Mouse (Mus musculus) G1E (cell line): ENCODE measurements around the gene Nde1. TPM values are rescaled to one million over a fixed set of nuclear protein-coding genes. Genes with fewer than 3 reads are reported as not detected.
A peak's percentile ranks its signal among the peaks of the same experiment; 100 is the strongest.

Source experiments
- ATAC-seq: 2 replicates; pipeline ENCODE4 v1.8.0; 2016; ENCODE audit warnings: mild to moderate bottlenecking; ENCODE audit not compliant: insufficient number of reproducible peaks, poor library complexity, low FRiP score, severe bottlenecking; ENCODE audit errors: extremely low read depth
- DNase-seq: peaks from one replicate; pipeline ENCODE4 v3.0.0; 2012; ENCODE audit warnings: low spot score
- H3K27me3 ChIP-seq: 2 replicates; pipeline ENCODE4 v1.6.1; 2012; ENCODE audit warnings: mild to moderate bottlenecking, low read length, inconsistent platforms; ENCODE audit not compliant: insufficient read depth
- H3K36me3 ChIP-seq: replicated peaks from 2 replicates; pipeline ENCODE3; 2012; ENCODE audit warnings: mild to moderate bottlenecking, inconsistent platforms
- H3K4me1 ChIP-seq: 2 replicates; pipeline ENCODE4 v1.6.1; 2012; ENCODE audit warnings: low read depth, low read length, inconsistent platforms, mixed read lengths; ENCODE audit not compliant: insufficient read depth
- H3K4me3 ChIP-seq: 2 replicates; pipeline ENCODE4 v1.5.1; 2012; ENCODE audit warnings: low read depth, mild to moderate bottlenecking, inconsistent platforms, low read length, moderate library complexity, mixed read lengths
- H3K9me3 ChIP-seq: replicated peaks from 2 replicates; pipeline ENCODE4 v1.6.1; 2012; ENCODE audit warnings: inconsistent platforms
- CTCF ChIP-seq: IDR thresholded peaks from 2 replicates; pipeline ENCODE4 v1.5.1; 2012; ENCODE audit warnings: low read depth, low read length, inconsistent platforms, mixed read lengths
- GATA1 ChIP-seq: IDR thresholded peaks from 2 replicates; pipeline ENCODE4 v1.6.1; 2012; ENCODE audit warnings: borderline replicate concordance, low read length, inconsistent platforms, mixed read lengths
- GATA2 ChIP-seq: IDR thresholded peaks from 2 replicates; pipeline ENCODE4 v1.6.1; 2012; ENCODE audit warnings: low read depth, low read length, inconsistent platforms, borderline replicate concordance
- POLR2AphosphoS5 ChIP-seq: IDR thresholded peaks from 2 replicates; pipeline ENCODE4 v1.6.1; 2012; ENCODE audit warnings: low read depth, low read length, inconsistent platforms; ENCODE audit not compliant: insufficient replicate concordance
- TAL1 ChIP-seq: conservative IDR thresholded peaks from 2 replicates; pipeline ENCODE4 v1.6.1; 2012; ENCODE audit warnings: low read depth, low read length, inconsistent platforms, mixed read lengths
- polyA plus RNA-seq: library from polyadenylated mRNA; stranded (reverse); fragments of >175 nt; gene quantifications from 2 replicates; pipeline ENCODE4 v1.2.3, GENCODE M21; 2012
- total RNA-seq, 2 experiments: library from RNA; stranded (forward) in 1 of 2; stranded (reverse) in 1 of 2; fragments of 200-1000 nt in 1 of 2; fragments of >200 nt in 1 of 2; fragmentation: Nextera tagmentation in 1 of 2; gene quantifications; 2 replicates each; pipeline ENCODE4 v1.2.3; 2014 to 2017

Nde1 gene
- total RNA-seq (2014; fragmentation: Nextera tagmentation), result 53.4 and 85.9 TPM in 2 replicates
- 57.7 and 58.2 TPM in 2 replicates for total RNA-seq (2017)
- polyA plus RNA-seq, result 51.1 and 54.6 TPM in 2 replicates

DNA sequence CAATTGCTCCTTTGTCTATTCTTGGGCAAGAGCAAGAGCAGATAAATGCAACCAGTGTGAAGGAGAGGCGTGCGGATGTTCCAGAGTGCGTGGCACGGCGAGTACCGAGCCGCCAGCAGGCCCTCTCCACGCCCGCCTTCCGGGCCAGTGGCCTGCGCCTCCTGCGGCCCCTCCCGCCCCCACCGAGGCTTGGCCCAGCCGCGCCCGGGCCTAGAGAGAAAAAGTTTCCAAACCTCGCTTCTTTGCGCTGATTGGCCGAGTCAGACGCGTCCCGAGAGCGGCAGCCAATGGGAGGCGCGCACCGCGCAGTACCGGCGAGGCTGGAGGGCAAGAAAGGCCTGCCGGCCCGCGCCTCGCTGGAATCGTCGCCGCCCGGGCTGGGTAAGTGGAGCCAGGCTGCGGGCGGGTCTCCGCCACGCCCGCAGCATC is at the start of gene Nde1, which contains the start of gene Marf1:
TSS of gene Nde1 (plus strand) at position 288 of the 429 bp plus-strand sequence.
TSS of gene Marf1 (minus strand) at position 364 of the 429 bp plus-strand sequence.
- ATAC-seq (peak; percentile 69), DNase-seq (peak; percentile 99)
- TF ChIP-seq CTCF, result no peak
- TF ChIP-seq POLR2AphosphoS5, result no peak
- no peak for TF ChIP-seq GATA2
- TF ChIP-seq TAL1, result no peak
- TF ChIP-seq GATA1, result no peak
- Histone ChIP-seq H3K4me1 (peaks cover 57% of the 10 kb centered on the region), H3K36me3 (peaks cover 23% of the 10 kb centered on the region), H3K9me3 (no peaks in the 10 kb centered on the region), H3K4me3 (peak within 1 kb of the TSS; percentile 79), H3K27me3 (no peaks in the 10 kb centered on the region)

DNA sequence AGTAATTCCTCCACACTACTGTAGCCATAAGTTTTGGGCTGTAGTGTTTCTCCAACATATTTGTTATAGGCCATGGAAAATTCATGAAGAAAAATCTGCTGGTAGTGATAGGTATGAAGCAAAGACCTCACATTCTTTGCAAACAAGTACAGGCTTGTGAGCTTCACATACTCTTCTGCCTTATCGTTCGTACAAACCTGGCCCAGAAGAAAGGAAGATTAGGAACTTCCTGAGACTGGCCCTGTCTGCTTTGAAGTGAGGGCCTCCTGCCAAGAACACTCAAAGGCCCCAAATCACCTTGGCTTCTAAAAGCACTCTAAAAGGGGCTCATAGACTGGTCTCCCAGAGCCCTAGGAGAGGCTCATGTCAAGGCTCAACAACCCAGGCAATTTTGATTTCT is 45.8 kb upstream of the Nde1 start:
- no peaks in the 10 kb centered on the region for H3K9me3 ChIP-seq
- H3K4me3 ChIP-seq, result no peak overlapping the region
- DNase-seq (no peak), ATAC-seq (no peak)
- no peaks in the 10 kb centered on the region for H3K27me3 ChIP-seq
- TF ChIP-seq GATA1 (no peak), TAL1 (no peak), GATA2 (no peak), POLR2AphosphoS5 (no peak), CTCF (no peak)
- H3K36me3 ChIP-seq, result peaks cover 83% of the 10 kb centered on the region
- H3K4me1 ChIP-seq, result no peaks in the 10 kb centered on the region

DNA sequence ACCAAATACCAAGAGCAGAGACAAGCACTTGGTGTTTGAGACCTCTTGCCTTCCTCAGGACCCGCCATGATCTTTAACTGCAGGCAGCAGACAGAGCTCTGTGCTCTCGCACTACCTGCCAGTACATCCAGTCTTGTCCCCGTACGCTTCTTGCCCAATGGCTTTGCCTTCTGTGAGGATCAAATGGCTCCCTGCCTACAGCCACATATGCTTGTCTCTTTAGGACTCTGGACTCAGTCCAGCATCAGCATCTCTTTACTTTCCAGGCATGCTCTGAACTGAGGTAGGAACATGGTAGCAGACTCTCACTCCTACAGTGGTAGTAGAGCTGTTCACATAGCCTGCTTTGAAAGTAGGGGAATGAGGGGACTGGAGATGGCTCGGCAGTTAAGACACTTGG is 42.1 kb upstream of the Nde1 start:
- Histone ChIP-seq H3K4me3 (no peak overlapping the region), H3K9me3 (no peaks in the 10 kb centered on the region), H3K27me3 (no peaks in the 10 kb centered on the region), H3K4me1 (no peaks in the 10 kb centered on the region), H3K36me3 (peaks cover 87% of the 10 kb centered on the region)
- ATAC-seq (no peak), DNase-seq (no peak)
- TF ChIP-seq CTCF (no peak), GATA1 (no peak)

DNA sequence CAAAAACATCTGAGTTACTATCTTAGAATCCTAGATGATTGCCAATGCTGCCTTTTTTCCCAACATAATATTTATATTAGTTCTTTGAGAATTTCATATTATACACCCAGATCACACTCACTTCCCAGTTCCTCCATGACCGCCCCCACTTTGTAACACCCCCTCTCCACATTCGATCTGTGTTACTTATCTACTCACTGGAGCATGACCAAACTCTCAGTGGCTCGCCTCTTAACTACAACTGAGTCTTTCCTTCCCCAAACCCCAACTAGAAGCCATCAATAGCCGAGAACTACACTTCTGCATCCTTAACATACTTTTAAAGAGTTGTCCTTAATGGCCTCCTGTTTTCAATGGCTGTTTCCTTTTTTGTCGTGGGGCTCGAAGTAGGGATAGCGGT is 41.5 kb upstream of the Nde1 start:
- Histone ChIP-seq H3K36me3 (peaks cover 85% of the 10 kb centered on the region), H3K27me3 (no peaks in the 10 kb centered on the region), H3K9me3 (no peaks in the 10 kb centered on the region), H3K4me1 (no peaks in the 10 kb centered on the region), H3K4me3 (no peak overlapping the region)
- ATAC-seq, result no peak
- DNase-seq, result no peak
- TF ChIP-seq GATA1, result no peak
- TF ChIP-seq GATA2, result no peak
- TF ChIP-seq TAL1, result no peak
- no peak for TF ChIP-seq POLR2AphosphoS5
- no peak for TF ChIP-seq CTCF

DNA sequence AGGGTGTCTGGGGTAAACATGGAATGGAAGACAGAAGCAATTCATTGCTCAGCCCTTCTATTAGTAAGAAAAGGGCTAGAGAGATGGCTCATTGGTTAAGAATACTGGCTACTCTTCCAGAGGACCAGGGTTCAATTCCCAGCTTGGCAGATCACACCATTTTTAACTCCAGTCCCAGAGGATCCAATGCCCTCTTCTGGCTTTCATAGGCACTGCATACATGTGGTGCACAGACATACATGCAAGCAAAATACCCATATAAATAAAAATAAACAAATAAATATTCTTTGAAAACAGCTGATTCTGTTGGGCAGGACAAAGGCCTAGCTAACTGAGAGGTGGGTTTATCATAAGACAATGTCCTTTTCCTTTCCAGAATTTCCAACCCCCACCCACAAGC is 40.5 kb upstream of the Nde1 start:
- peaks cover 81% of the 10 kb centered on the region for H3K36me3 ChIP-seq
- no peaks in the 10 kb centered on the region for H3K9me3 ChIP-seq
- TF ChIP-seq GATA2 (no peak), TAL1 (no peak), CTCF (no peak), GATA1 (no peak), POLR2AphosphoS5 (no peak)
- DNase-seq (no peak), ATAC-seq (no peak)
- no peaks in the 10 kb centered on the region for H3K4me1 ChIP-seq
- no peaks in the 10 kb centered on the region for H3K27me3 ChIP-seq
- no peak overlapping the region for H3K4me3 ChIP-seq

DNA sequence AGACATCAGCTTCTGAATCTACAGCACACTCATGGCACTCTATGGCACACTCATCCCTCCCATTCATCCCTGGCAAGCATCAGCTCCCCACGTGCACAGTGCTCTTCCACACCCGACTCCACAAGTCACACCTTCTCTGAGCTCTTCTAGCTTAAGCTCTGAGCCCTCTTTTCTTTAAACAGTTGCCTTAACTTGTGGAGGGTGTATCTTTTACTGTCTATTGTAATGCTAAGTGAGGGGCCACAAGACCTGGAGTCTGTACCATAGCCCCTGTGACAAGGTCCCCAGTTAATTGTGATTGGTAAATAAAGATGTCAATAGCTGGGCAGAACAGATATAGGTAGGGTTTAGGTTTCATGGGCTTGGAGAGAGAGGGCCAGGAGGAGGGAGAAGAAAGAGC is 39.2 kb upstream of the Nde1 start:
- DNase-seq (no peak), ATAC-seq (no peak)
- Histone ChIP-seq H3K9me3 (no peaks in the 10 kb centered on the region), H3K27me3 (no peaks in the 10 kb centered on the region), H3K4me3 (no peak overlapping the region), H3K4me1 (no peaks in the 10 kb centered on the region), H3K36me3 (peaks cover 86% of the 10 kb centered on the region)
- TF ChIP-seq TAL1, result no peak
- TF ChIP-seq CTCF, result no peak
- TF ChIP-seq GATA1, result no peak
- TF ChIP-seq GATA2, result no peak
- TF ChIP-seq POLR2AphosphoS5, result no peak

DNA sequence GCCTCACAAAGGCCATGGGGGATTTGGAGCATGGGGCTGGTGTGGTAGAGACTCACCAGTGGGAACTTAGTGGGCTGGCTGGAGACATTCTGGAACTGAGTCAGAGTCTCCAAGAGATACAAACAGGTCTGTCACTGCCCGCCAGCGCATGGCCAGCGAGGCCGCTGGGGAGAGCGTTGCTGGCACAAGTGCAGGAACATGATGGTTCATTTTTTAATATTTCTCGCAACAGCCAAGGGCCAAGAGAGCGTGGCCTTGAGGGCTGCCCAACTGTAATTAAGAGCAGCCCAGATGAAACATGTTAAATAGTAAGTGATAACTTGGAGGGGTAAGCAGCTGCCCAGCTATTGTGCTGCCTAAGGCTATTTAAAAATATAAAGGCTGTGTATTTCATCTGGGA is 38.4 kb upstream of the Nde1 start:
- no peak overlapping the region for H3K4me3 ChIP-seq
- DNase-seq (no peak), ATAC-seq (no peak)
- H3K27me3 ChIP-seq, result no peaks in the 10 kb centered on the region
- H3K4me1 ChIP-seq, result no peaks in the 10 kb centered on the region
- H3K9me3 ChIP-seq, result no peaks in the 10 kb centered on the region
- peaks cover 87% of the 10 kb centered on the region for H3K36me3 ChIP-seq
- TF ChIP-seq TAL1 (no peak), GATA2 (no peak), POLR2AphosphoS5 (no peak), GATA1 (no peak)
